Mouse (Mus musculus) lung, embryonic 15.5 days (tissue): Measurements from ENCODE around the gene Gm13199. TPM values are rescaled to one million over a fixed set of nuclear protein-coding genes. Genes with fewer than 3 reads are reported as not detected.

Experiments
- ATAC-seq: fragments of 200-750 bp; cut with Nextera tagmentation; 2 replicates; pipeline ENCODE4 v1.8.0; 2017; ENCODE audit warnings: moderate number of reproducible peaks, borderline replicate concordance; ENCODE audit not compliant: low FRiP score, low TSS enrichment; ENCODE audit errors: extremely low read depth
- H3K27ac ChIP-seq: fragments of 300-500 bp; sonication (generic); 2 replicates; pipeline ENCODE4 v1.5.1; 2015; ENCODE audit warnings: moderate library complexity, mild to moderate bottlenecking, inconsistent platforms
- H3K27me3 ChIP-seq: fragments of 300-500 bp; sonication (generic); 2 replicates; pipeline ENCODE4 v1.6.1; 2015; ENCODE audit warnings: inconsistent platforms
- H3K36me3 ChIP-seq: fragments of 300-500 bp; sonication (generic); 2 replicates; pipeline ENCODE4 v1.6.1; 2015; ENCODE audit warnings: inconsistent platforms
- H3K4me1 ChIP-seq: fragments of 300-500 bp; sonication (generic); 2 replicates; pipeline ENCODE4 v1.6.1; 2015; ENCODE audit warnings: inconsistent platforms
- H3K4me2 ChIP-seq: fragments of 300-500 bp; sonication (generic); 2 replicates; pipeline ENCODE4 v1.6.1; 2015; ENCODE audit warnings: inconsistent platforms, mild to moderate bottlenecking, moderate library complexity
- H3K4me3 ChIP-seq: fragments of 300-500 bp; sonication (generic); 2 replicates; pipeline ENCODE4 v1.5.1; 2015; ENCODE audit warnings: mild to moderate bottlenecking, inconsistent platforms
- H3K9ac ChIP-seq: fragments of 300-500 bp; sonication (generic); 2 replicates; pipeline ENCODE4 v1.6.1; 2015; ENCODE audit warnings: inconsistent platforms
- H3K9me3 ChIP-seq: fragments of 300-500 bp; sonication (generic); 2 replicates; pipeline ENCODE4 v1.6.1; 2016; ENCODE audit warnings: inconsistent platforms
- WGBS: fragments of 180-500 bp; shearing (Covaris S2); methylation state at CpG from one replicate; pipeline ENCODE4 v1.1.7; 2015; 5-methylcytosine and 5-hydroxymethylcytosine counted together
- polyA plus RNA-seq: library from polyadenylated mRNA; unstranded; fragments of >200 nt; fragmentation: Nextera tagmentation; extraction: Ambion mirVana; gene quantifications from 2 replicates; pipeline ENCODE4 v1.2.1, GENCODE M21; 2015

The Gm13199 gene
- polyA plus RNA-seq, 1 experiment from 2014 or later: 0.91 TPM

GRCm38 (mm10) chr2:5851866-5852265 is 10.9 kb downstream of the Gm13199 start:
- peaks cover 13% of the 10 kb centered on the region; the same call in 1 of the 2 replicates for H3K36me3 ChIP-seq
- H3K4me3 ChIP-seq: no peak overlapping the region
- ATAC-seq: no peak
- peaks cover 2% of the 10 kb centered on the region for H3K4me1 ChIP-seq
- no peak overlapping the region for H3K9ac ChIP-seq
- 81% methylated on average over 5 of the region's 5 CpGs for WGBS
- H3K4me2 ChIP-seq: no peak overlapping the region
- H3K27ac ChIP-seq: no peak overlapping the region
- no peaks in the 10 kb centered on the region for H3K27me3 ChIP-seq
- H3K9me3 ChIP-seq: no peaks in the 10 kb centered on the region

- ATAC-seq: no peak
- Histone ChIP-seq H3K4me2 (no peak overlapping the region), H3K36me3 (peaks cover 12% of the 10 kb centered on the region; the same call in 1 of the 2 replicates), H3K9me3 (no peaks in the 10 kb centered on the region), H3K27me3 (no peaks in the 10 kb centered on the region), H3K9ac (no peak overlapping the region), H3K27ac (no peak overlapping the region), H3K4me1 (peaks cover 9% of the 10 kb centered on the region), H3K4me3 (no peak overlapping the region)
- 88% methylated on average over 9 of the region's 9 CpGs for WGBS
These were observed 11.6 kb downstream of the Gm13199 start for GRCm38 (mm10) chr2:5851116-5851515.

DNA sequence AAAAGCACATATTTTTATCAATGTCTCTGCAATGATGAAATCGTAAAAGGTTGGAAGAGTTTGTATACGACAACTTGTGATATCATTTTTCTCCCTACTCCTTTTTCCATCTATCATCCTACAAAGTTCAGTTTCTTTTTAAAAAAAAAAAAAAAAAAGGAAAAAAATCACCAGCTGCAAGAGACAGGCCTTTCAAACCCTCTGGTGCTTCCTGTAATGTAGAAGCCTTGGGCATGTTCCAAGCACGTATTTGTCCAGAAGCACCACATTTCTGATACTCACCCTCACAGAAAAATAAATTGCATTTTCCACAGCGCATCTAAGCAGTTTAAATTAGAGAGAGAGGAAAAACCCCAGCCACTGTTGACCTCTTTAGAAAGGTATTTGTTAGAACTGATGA is 16.9 kb downstream of the Gm13199 start:
- H3K4me3 ChIP-seq: peak overlapping the region; percentile 70
- no peak overlapping the region for H3K27ac ChIP-seq
- H3K36me3 ChIP-seq: peaks cover 18% of the 10 kb centered on the region
- H3K4me2 ChIP-seq: peak overlapping the region; percentile 54
- peak overlapping the region; percentile 74 for H3K9ac ChIP-seq
- 13% methylated on average over 4 of the region's 4 CpGs for WGBS
- ATAC-seq: no peak
- H3K4me1 ChIP-seq: peaks cover 12% of the 10 kb centered on the region
- H3K9me3 ChIP-seq: no peaks in the 10 kb centered on the region
- H3K27me3 ChIP-seq: no peaks in the 10 kb centered on the region

DNA sequence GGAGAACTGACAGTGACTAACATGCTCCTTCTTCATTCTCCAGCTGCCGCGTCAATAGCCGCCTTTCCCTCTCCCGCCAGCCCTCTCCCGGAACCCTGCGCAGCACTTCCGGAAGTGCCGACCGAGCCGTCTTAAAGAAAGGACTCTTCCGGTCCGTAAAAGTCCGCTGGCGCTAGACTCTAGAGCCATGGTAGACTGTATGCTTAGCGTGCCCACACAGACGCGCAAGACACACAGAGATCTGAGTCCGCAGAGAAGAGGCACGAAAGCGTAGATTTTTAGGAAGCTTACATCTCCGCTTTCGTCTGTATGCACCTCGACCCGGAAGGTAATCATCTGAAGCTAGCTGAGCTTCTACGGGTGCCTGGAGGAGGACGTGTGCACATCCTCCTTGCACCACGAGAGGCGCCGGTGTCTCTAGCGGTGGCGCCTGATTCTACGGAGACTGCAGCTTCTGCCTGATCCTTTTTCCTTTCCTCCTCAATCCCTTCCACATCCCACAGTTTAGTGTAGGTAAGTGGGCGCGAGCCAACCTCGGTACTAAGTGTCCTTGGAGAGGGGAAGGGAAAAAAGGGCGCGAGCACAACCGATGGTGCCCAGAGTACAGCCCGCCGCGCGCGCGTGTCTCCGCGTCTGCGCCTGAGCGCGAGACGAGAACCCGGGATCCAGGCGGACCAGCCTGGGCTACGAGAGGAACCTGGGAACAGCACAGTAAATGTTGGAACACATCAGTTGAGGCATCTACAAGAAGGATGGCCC is 17.7 kb downstream of the Gm13199 start, which contains the start of the genes Nudt5 and Cdc123:
Nudt5 (plus strand) TSS at position 147 of the 759 bp plus-strand sequence.
Cdc123 (minus strand) TSS at position 292 of the 759 bp plus-strand sequence.
- no peaks in the 10 kb centered on the region for H3K9me3 ChIP-seq
- WGBS: under 1% methylated on average over 53 of the region's 53 CpGs
- peak within 1 kb of the TSS; percentile 90 for H3K27ac ChIP-seq
- ATAC-seq: peak; percentile 93
- peak within 1 kb of the TSS; percentile 74 for H3K9ac ChIP-seq
- peak within 1 kb of the TSS; percentile 70 for H3K4me3 ChIP-seq
- H3K27me3 ChIP-seq: no peaks in the 10 kb centered on the region
- H3K36me3 ChIP-seq: peaks cover 25% of the 10 kb centered on the region
- H3K4me2 ChIP-seq: peak within 1 kb of the TSS; percentile 54
- H3K4me1 ChIP-seq: peaks cover 12% of the 10 kb centered on the region

- H3K27ac ChIP-seq: peak overlapping the region; percentile 90
- peak overlapping the region; percentile 70 for H3K4me3 ChIP-seq
- H3K9ac ChIP-seq: peak overlapping the region; percentile 74
- H3K9me3 ChIP-seq: no peaks in the 10 kb centered on the region
- H3K4me1 ChIP-seq: peaks cover 12% of the 10 kb centered on the region
- ATAC-seq: 0 out of 2 replicates have a peak, but pooled peaks have one; percentile 1
- peak overlapping the region; percentile 54 for H3K4me2 ChIP-seq
- no peaks in the 10 kb centered on the region for H3K27me3 ChIP-seq
- 4% methylated on average over 23 of the region's 23 CpGs for WGBS
- peaks cover 32% of the 10 kb centered on the region for H3K36me3 ChIP-seq
These were observed 18.4 kb downstream of the Gm13199 start for GRCm38 (mm10) chr2:5844181-5844872.

- no peaks in the 10 kb centered on the region for H3K27me3 ChIP-seq
- no peak overlapping the region for H3K9ac ChIP-seq
- 96% methylated on average over 11 of the region's 11 CpGs for WGBS
- peaks cover 54% of the 10 kb centered on the region for H3K36me3 ChIP-seq
- H3K4me1 ChIP-seq: peaks cover under 1% of the 10 kb centered on the region; the same call in 1 of the 2 replicates
- no peak overlapping the region for H3K27ac ChIP-seq
- H3K4me2 ChIP-seq: no peak overlapping the region
- no peak overlapping the region for H3K4me3 ChIP-seq
- no peak for ATAC-seq
- no peaks in the 10 kb centered on the region for H3K9me3 ChIP-seq
These were observed 21.9 kb downstream of the Gm13199 start for GRCm38 (mm10) chr2:5840815-5841214.

GRCm38 (mm10) chr2:5825265-5825913 is 37.3 kb downstream of the Gm13199 start:
- Histone ChIP-seq H3K27ac (no peak overlapping the region), H3K36me3 (peaks cover 45% of the 10 kb centered on the region), H3K4me1 (no peaks in the 10 kb centered on the region), H3K4me2 (no peak overlapping the region), H3K27me3 (no peaks in the 10 kb centered on the region), H3K4me3 (no peak overlapping the region), H3K9me3 (no peaks in the 10 kb centered on the region), H3K9ac (no peak overlapping the region)
- no peak for ATAC-seq
- 92% methylated on average over 5 of the region's 5 CpGs for WGBS

DNA sequence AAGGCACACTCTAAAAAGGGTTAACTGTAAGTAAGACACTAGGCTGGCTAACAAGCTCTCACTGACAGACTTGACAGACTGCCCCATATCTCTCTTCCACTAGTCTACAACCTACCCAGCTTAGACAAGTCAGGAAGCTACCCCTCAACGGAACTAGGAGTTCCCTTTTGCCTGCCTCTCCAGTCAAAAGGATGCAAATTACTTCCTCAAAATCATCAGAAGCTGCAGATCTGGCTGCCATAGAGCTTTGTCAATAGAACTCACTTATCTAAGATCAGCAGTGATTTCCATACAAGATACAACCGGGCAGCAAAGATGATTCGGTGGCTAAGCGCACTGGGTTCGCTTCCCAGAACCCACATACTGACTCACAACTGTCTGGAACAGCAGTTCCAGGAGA is 38.0 kb downstream of the Gm13199 start:
- Histone ChIP-seq H3K4me3 (no peak overlapping the region), H3K9ac (no peak overlapping the region), H3K36me3 (peaks cover 46% of the 10 kb centered on the region), H3K4me1 (no peaks in the 10 kb centered on the region), H3K9me3 (no peaks in the 10 kb centered on the region), H3K4me2 (no peak overlapping the region), H3K27ac (no peak overlapping the region), H3K27me3 (no peaks in the 10 kb centered on the region)
- no peak for ATAC-seq
- 81% methylated on average over 5 of the region's 5 CpGs for WGBS

DNA sequence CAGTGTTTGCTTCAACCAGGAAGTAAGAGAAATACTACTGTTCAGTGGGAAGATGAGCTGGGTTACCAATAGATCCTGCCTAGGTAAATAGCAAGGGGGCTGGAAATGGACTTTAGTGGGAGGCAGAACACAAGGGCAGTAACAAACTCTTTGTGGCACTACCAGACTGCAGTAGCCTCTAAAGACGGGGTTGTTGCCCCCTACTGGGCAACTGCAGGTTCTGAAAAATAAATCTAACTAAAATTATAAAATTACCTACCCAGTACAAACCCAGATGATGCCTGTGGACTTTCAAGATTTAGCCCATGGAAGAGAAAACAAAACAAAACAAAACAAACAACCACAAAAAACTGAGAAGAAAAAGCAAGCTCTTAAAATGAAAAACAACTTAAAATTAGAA is 38.5 kb downstream of the Gm13199 start:
- WGBS: 21% methylated on average over 1 of the region's 1 CpGs
- no peak overlapping the region for H3K4me3 ChIP-seq
- H3K9ac ChIP-seq: no peak overlapping the region
- peaks cover 51% of the 10 kb centered on the region for H3K36me3 ChIP-seq
- H3K27ac ChIP-seq: no peak overlapping the region
- ATAC-seq: no peak
- H3K27me3 ChIP-seq: no peaks in the 10 kb centered on the region
- H3K4me1 ChIP-seq: no peaks in the 10 kb centered on the region
- no peak overlapping the region for H3K4me2 ChIP-seq
- H3K9me3 ChIP-seq: no peaks in the 10 kb centered on the region

DNA sequence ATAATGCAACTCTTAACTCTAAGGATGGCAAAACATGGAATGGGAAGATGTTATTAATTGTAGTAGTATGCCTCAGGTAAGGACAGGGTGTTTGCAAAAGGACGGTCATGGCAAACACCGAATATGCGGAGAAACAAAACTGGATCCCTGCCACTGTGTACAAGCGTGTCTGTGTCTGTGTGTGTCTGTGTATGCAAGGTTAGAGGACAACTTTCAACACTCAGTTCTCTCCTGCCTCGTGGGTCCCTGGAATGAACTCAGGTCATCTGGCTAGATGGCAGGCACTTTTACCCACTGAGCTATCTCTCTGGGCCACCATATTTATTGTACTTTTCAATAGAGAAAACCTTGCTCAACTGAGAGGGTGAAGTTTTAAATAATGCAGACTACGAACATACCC is 40.3 kb downstream of the Gm13199 start:
- H3K36me3 ChIP-seq: peaks cover 61% of the 10 kb centered on the region
- no peak overlapping the region for H3K4me3 ChIP-seq
- no peaks in the 10 kb centered on the region for H3K4me1 ChIP-seq
- no peak overlapping the region for H3K4me2 ChIP-seq
- H3K27ac ChIP-seq: no peak overlapping the region
- 93% methylated on average over 6 of the region's 6 CpGs for WGBS
- H3K9ac ChIP-seq: no peak overlapping the region
- no peaks in the 10 kb centered on the region for H3K27me3 ChIP-seq
- no peaks in the 10 kb centered on the region for H3K9me3 ChIP-seq
- no peak for ATAC-seq

- no peak for ATAC-seq
- Histone ChIP-seq H3K9me3 (no peaks in the 10 kb centered on the region), H3K36me3 (peaks cover 60% of the 10 kb centered on the region)
These were observed 41.5 kb downstream of the Gm13199 start for GRCm38 (mm10) chr2:5821264-5821663.

More at GRCm38 (mm10) chr2:5821264-5821663, 41.5 kb downstream of the Gm13199 start:
- Histone ChIP-seq H3K4me3 (no peak overlapping the region), H3K4me1 (no peaks in the 10 kb centered on the region), H3K4me2 (no peak overlapping the region), H3K9ac (no peak overlapping the region), H3K27me3 (no peaks in the 10 kb centered on the region), H3K27ac (no peak overlapping the region)
- WGBS: 91% methylated on average over 10 of the region's 10 CpGs
